Mouse (Mus musculus) stomach, embryonic 15.5 days (tissue): ENCODE data around the gene Gm28551. TPM values are rescaled to one million over a fixed set of nuclear protein-coding genes. Genes with fewer than 3 reads are reported as not detected.
"Not testable (repeated sequence)": the region's sequence is repeated elsewhere in the genome, so short reads cannot be mapped to it uniquely, and the experiment has no call there.

ENCODE experiments used
- ATAC-seq: fragments of 200-750 bp; cut with Nextera tagmentation; 2 replicates; pipeline ENCODE4 v1.8.0; 2017; ENCODE audit warnings: low read depth, moderate number of reproducible peaks, moderate TSS enrichment; ENCODE audit not compliant: insufficient read depth, low FRiP score
- H3K27ac ChIP-seq: fragments of 300-500 bp; sonication (generic); 2 replicates; pipeline ENCODE4 v1.5.1; 2015; ENCODE audit warnings: mild to moderate bottlenecking, inconsistent platforms
- H3K27me3 ChIP-seq: fragments of 300-500 bp; sonication (generic); replicated peaks from 2 replicates; pipeline ENCODE4 v1.6.1; 2015; ENCODE audit warnings: inconsistent platforms
- H3K36me3 ChIP-seq: fragments of 300-500 bp; sonication (generic); 2 replicates; pipeline ENCODE4 v1.6.1; 2015; ENCODE audit warnings: inconsistent platforms
- H3K4me1 ChIP-seq: fragments of 300-500 bp; sonication (generic); 2 replicates; pipeline ENCODE4 v1.6.1; 2015; ENCODE audit warnings: inconsistent platforms
- H3K4me2 ChIP-seq: fragments of 300-500 bp; sonication (generic); 2 replicates; pipeline ENCODE4 v1.6.1; 2015; ENCODE audit warnings: mild to moderate bottlenecking, inconsistent platforms
- H3K4me3 ChIP-seq: fragments of 300-500 bp; sonication (generic); replicated peaks from 2 replicates; pipeline ENCODE4 v1.5.1; 2015; ENCODE audit warnings: inconsistent platforms
- H3K9ac ChIP-seq: fragments of 300-500 bp; sonication (generic); 2 replicates; pipeline ENCODE4 v1.6.1; 2015; ENCODE audit warnings: inconsistent platforms
- H3K9me3 ChIP-seq: fragments of 300-500 bp; sonication (generic); 2 replicates; pipeline ENCODE4 v1.6.1; 2016; ENCODE audit warnings: inconsistent platforms
- WGBS: fragments of 180-500 bp; shearing (Covaris S2); methylation state at CpG from one replicate; pipeline ENCODE4 v1.1.7; 2015; 5-methylcytosine and 5-hydroxymethylcytosine counted together
- polyA plus RNA-seq: library from polyadenylated mRNA; unstranded; fragments of >200 nt; fragmentation: Nextera tagmentation; extraction: Ambion mirVana; gene quantifications from 2 replicates; pipeline ENCODE4 v1.2.1, GENCODE M21; 2015

The Gm28551 gene
- polyA plus RNA-seq, result 0.64 and 0.73 TPM in 2 replicates

DNA sequence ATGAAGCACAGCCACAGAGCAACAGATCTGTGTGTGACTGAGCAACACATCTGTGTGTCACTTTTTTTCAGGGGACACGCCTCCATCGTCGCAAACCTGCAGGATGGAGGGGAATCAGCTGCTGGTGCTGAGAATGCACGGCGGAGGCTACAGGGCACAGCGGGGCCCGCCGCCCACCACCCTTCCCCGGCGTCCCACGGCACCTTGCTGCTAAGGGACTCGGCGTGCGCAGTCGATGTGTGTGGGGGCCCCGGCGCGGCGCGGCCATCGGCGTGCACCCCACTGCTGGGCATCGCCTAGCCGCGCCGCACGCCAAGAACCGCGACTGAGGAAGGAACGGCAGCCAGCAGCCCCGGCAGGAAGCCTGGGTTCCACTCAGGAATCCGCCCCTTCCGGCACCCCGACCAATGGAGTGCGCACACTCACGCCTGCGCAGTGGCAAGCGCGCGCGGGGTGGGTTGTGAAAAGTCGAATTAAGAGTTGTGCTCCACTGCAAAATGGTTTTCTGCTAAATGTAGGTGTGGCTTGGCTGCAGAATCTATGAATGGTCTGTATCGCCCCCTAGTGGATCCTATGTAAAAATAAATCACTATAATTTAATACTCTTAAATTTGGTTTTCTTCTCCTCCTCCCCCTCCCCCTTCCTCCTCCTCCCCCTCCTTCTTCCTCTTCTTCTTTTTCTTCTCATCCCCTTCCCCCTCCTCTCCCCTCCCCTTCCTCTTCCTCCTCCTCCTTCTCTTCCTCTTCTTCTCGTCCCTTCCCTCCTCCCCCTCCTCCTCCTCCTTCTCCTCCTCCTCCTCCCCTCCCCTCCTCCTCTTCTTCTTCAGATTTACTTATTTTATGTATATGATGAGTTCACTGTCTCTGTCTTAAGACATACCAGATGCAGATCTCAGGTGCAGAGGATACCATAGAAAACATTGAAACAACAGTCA, at the start of gene Gm28551, which contains the start of the genes Asdurf and Asnsd1:
Gene Gm28551, minus strand, starts transcription at position 341 of the 935 bp plus-strand sequence.
Gene Asdurf, minus strand, starts transcription at position 293 of the 935 bp plus-strand sequence.
Gene Asnsd1, minus strand, starts transcription at position 426 of the 935 bp plus-strand sequence.
- whole genome bisulfite sequencing, result under 1% methylated on average over 44 of the region's 44 CpGs

DNA sequence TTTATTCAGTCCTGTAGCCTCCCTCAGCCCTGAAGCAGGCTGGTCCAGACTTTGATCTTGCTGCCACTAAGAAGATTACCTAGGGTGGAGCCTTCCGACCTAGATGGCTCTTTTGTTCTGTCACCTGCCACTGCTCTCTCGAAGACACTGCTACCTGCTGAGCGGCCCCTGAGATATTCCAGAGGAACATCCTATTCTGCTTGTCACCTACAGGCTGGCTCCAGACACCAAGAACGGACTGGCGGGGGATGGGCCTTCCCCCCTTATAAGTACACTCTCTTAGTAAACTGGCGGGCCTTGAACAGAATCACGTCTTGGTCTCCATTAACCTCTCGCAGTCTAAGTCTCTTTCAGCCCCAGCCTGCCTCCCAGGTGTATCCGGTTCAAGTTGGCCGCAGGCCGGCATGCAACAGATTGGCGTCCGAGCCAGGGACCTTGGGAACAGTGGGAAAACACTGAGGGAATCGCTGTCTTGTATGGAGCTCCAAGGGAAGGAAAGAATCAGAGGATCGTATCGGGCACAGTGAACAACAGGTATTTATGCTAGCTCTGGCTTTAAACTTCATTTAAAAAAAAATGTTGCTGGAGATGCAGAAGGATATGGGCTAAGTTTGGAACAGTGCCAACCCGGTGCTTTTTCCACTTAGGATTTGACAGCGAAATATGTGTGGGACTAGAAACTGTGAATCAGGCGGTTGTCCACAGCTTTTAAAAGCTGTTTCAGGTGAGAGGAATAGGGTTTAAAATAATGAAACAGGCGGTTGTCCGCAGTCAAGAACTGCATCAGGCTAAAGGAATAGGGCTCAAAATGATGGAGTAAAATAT, 41.7 kb upstream of the Gm28551 start:
- not testable (repeated sequence) for H3K9me3 ChIP-seq, H3K27ac ChIP-seq, H3K27me3 ChIP-seq, H3K4me3 ChIP-seq, ATAC-seq, H3K4me1 ChIP-seq, H3K36me3 ChIP-seq, H3K9ac ChIP-seq
- WGBS, result 31% methylated on average over 21 of the region's 21 CpGs
- H3K4me2 ChIP-seq, result peak overlapping the region; percentile 33

More for the DNA sequence above, at the start of gene Gm28551, which contains the start of the genes Asdurf and Asnsd1:
- no peaks in the 10 kb centered on the region for H3K27me3 ChIP-seq
- no peaks in the 10 kb centered on the region for H3K9me3 ChIP-seq
- ATAC-seq, result peak; percentile 100
- peak within 1 kb of the TSS; percentile 94 for H3K9ac ChIP-seq
- H3K4me1 ChIP-seq, result no peaks in the 10 kb centered on the region
- peak within 1 kb of the TSS; percentile 82 for H3K27ac ChIP-seq
- peak within 1 kb of the TSS; percentile 56 for H3K4me2 ChIP-seq
- H3K4me3 ChIP-seq, result peak within 1 kb of the TSS; percentile 92
- H3K36me3 ChIP-seq, result peaks cover 4% of the 10 kb centered on the region

DNA sequence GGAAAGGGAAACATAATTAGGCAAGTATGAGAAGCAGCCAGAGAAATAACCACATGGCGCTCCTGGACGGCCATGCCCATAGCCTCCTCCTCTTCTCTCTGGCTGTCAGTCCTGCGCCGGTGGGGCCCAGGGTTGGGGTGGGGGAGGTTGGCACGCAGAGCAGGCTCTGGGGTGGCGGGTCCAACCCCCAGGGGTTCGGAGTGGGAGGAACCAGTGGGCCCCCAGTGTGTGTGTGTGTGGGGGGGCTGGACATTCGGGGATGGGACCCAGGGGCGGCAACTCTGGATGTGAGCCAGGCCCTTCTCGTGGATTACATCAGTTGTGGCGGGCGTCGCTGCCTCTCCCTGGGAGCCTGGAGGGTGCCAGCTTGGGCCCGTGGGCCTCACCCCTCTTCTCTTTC, 36.3 kb upstream of the Gm28551 start:
- no peak overlapping the region for H3K9ac ChIP-seq
- 96% methylated on average over 14 of the region's 14 CpGs for WGBS
- ATAC-seq, result no peak
- no peaks in the 10 kb centered on the region for H3K9me3 ChIP-seq
- no peaks in the 10 kb centered on the region for H3K36me3 ChIP-seq
- no peak overlapping the region for H3K27ac ChIP-seq
- no peaks in the 10 kb centered on the region for H3K4me1 ChIP-seq
- H3K4me2 ChIP-seq, result no peak overlapping the region
- no peak overlapping the region for H3K4me3 ChIP-seq
- H3K27me3 ChIP-seq, result no peaks in the 10 kb centered on the region

- no peak overlapping the region for H3K9ac ChIP-seq
- H3K4me1 ChIP-seq, result no peaks in the 10 kb centered on the region
- 75% methylated on average over 6 of the region's 6 CpGs for WGBS
- H3K9me3 ChIP-seq, result no peaks in the 10 kb centered on the region
- no peaks in the 10 kb centered on the region for H3K27me3 ChIP-seq
- no peak overlapping the region for H3K4me2 ChIP-seq
- no peak for ATAC-seq
- H3K36me3 ChIP-seq, result no peaks in the 10 kb centered on the region
- no peak overlapping the region for H3K27ac ChIP-seq
- no peak overlapping the region for H3K4me3 ChIP-seq
Measured at GRCm38 (mm10) chr1:53384085-53384688, 31.7 kb upstream of the Gm28551 start.

DNA sequence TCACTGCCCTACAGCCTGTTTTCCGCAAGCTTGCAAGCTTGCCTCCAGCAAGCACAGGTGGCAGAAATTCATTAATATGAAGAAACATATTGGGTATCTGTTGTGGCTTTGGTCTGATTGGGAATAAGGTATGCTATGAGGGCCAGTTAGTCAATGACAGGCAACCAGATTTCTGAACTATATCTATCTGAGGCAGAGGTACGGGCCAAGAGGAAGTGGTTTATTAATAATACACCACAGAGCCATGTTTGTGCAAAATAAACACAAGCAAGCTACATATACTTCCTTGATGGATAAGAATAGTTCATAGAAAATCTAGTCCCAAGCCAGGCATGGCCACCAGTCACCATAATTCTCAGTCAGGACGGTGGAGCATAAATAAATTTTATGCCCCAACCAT, 25.3 kb upstream of the Gm28551 start:
- H3K27ac ChIP-seq, result no peak overlapping the region
- no peaks in the 10 kb centered on the region for H3K27me3 ChIP-seq
- H3K36me3 ChIP-seq, result no peaks in the 10 kb centered on the region
- no peak overlapping the region for H3K4me3 ChIP-seq
- no peaks in the 10 kb centered on the region for H3K9me3 ChIP-seq
- no peaks in the 10 kb centered on the region for H3K4me1 ChIP-seq
- no peak overlapping the region for H3K9ac ChIP-seq
- WGBS, result 71% methylated on average over 3 of the region's 3 CpGs
- ATAC-seq, result no peak
- H3K4me2 ChIP-seq, result no peak overlapping the region

DNA sequence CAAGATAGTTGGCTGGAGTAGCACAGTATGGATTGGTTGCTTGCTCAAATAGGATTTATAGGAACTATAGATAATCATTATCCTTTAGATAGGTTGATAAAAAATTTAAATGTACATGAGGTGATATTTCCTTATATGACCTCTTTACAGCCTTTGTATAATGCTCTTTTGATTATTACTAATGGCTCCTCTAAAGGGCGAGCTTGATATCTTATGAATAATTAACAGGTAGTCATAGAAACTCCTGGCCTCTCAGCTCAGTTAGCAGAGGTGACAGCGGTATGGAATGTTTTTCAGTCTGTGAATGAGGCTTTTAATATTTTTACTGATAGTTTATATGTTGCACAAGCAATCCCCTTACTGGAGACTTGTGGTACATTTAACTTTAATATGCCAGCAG, 23.5 kb upstream of the Gm28551 start:
- ATAC-seq, H3K9ac ChIP-seq, H3K4me1 ChIP-seq, H3K4me3 ChIP-seq, H3K4me2 ChIP-seq, H3K36me3 ChIP-seq, H3K9me3 ChIP-seq, H3K27me3 ChIP-seq, H3K27ac ChIP-seq: not testable (repeated sequence)
- WGBS, result 73% methylated on average over 2 of the region's 2 CpGs

- H3K4me1 ChIP-seq, result no peaks in the 10 kb centered on the region
- ATAC-seq, result no peak
- H3K9me3 ChIP-seq, result no peaks in the 10 kb centered on the region
- H3K36me3 ChIP-seq, result no peaks in the 10 kb centered on the region
- H3K9ac ChIP-seq, result no peak overlapping the region
- H3K27me3 ChIP-seq, result no peaks in the 10 kb centered on the region
- no peak overlapping the region for H3K4me2 ChIP-seq
- no peak overlapping the region for H3K27ac ChIP-seq
- H3K4me3 ChIP-seq, result no peak overlapping the region
Measured at GRCm38 (mm10) chr1:53358988-53359387, 6.5 kb upstream of the Gm28551 start.

DNA sequence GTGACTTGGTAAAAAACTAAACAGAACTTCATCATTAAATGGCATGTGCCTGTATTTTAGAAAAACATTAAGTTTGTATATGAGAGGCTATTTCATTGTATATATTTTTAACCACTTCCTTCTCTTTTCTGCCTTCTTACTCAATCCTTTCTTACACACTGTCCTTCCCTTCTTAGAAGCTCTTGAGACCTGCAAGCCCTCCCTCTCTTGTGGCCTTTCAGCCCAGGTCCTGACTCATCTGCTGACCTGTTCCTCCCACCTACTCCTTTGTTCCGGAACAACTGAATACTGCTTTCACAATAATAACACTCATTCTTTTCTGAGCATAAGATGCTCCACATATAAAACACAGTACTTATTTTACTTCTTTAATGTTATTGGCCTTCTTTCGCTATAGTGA, 11.4 kb downstream of the Gm28551 start:
- Histone ChIP-seq H3K36me3 (peaks cover 17% of the 10 kb centered on the region), H3K9ac (no peak overlapping the region), H3K9me3 (no peaks in the 10 kb centered on the region), H3K27me3 (no peaks in the 10 kb centered on the region), H3K4me1 (no peaks in the 10 kb centered on the region), H3K27ac (no peak overlapping the region), H3K4me3 (no peak overlapping the region), H3K4me2 (no peak overlapping the region)
- 95% methylated on average over 2 of the region's 2 CpGs for WGBS
- ATAC-seq, result no peak

DNA sequence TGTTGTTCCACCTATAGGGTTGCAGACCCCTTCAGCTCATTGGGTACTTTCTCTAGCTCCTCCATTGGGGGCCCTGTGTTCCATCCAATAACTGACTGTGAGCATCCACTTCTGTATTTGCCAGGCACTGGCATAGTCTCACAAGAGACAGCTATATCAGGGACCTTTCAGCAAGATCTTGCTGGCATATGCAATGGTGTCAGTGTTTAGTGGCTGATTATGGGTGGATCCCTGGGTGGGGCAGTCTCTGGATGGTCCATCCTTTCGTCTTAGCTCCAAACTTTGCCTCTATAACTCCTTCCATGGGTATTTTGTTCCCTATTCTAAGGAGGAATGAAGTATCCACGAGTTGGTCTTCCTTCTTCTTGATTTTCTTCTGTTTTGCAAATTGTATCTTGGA, 15.1 kb downstream of the Gm28551 start:
- H3K4me2 ChIP-seq, H3K4me3 ChIP-seq, H3K9ac ChIP-seq, H3K4me1 ChIP-seq, H3K27me3 ChIP-seq, H3K27ac ChIP-seq, ATAC-seq, H3K36me3 ChIP-seq, H3K9me3 ChIP-seq: not testable (repeated sequence)
- WGBS, result 72% methylated on average over 2 of the region's 2 CpGs

GRCm38 (mm10) chr1:53335465-53335864, 17.0 kb downstream of the Gm28551 start:
- no peak for ATAC-seq
- H3K36me3 ChIP-seq, result no peaks in the 10 kb centered on the region
- H3K4me2 ChIP-seq, result no peak overlapping the region
- H3K4me1 ChIP-seq, result no peaks in the 10 kb centered on the region
- no peak overlapping the region for H3K27ac ChIP-seq
- H3K27me3 ChIP-seq, result no peaks in the 10 kb centered on the region
- no peak overlapping the region for H3K9ac ChIP-seq
- no peaks in the 10 kb centered on the region for H3K9me3 ChIP-seq
- no peak overlapping the region for H3K4me3 ChIP-seq

- not testable (repeated sequence) for H3K4me2 ChIP-seq, H3K27me3 ChIP-seq, H3K4me1 ChIP-seq, H3K9me3 ChIP-seq, H3K9ac ChIP-seq, H3K27ac ChIP-seq, H3K4me3 ChIP-seq, ATAC-seq, H3K36me3 ChIP-seq
- 60% methylated on average over 5 of the region's 5 CpGs for WGBS
Measured at GRCm38 (mm10) chr1:53333527-53333926, 18.9 kb downstream of the Gm28551 start.
